Mouse (Mus musculus) CH12.LX (cell line): ENCODE data around the gene Tmc7.

Experiments
- CTCF ChIP-seq, 2 experiments: IDR thresholded peaks in 1 of 2; conservative IDR thresholded peaks in 1 of 2; 2 replicates each; pipeline ENCODE4 v1.5.1; 2011 to 2012; ENCODE audit warnings: low read depth in 2 of 2, low read length in 2 of 2, improper control_type of control experiment in 1 of 2, inconsistent platforms in 1 of 2, mild to moderate bottlenecking in 1 of 2, moderate library complexity in 1 of 2
- ETS1 ChIP-seq: conservative IDR thresholded peaks from 2 replicates; pipeline ENCODE4 v1.6.1; 2012; ENCODE audit warnings: low read depth, mild to moderate bottlenecking, inconsistent platforms, low read length, improper control_type of control experiment, moderate library complexity
- IRF4 ChIP-seq: IDR thresholded peaks from 2 replicates; pipeline ENCODE4 v1.6.1; 2014; ENCODE audit warnings: low read depth, mild to moderate bottlenecking, inconsistent platforms, low read length, improper control_type of control experiment
- POLR2A ChIP-seq: IDR thresholded peaks from 2 replicates; pipeline ENCODE4 v1.6.1; 2011; ENCODE audit warnings: low read depth, mild to moderate bottlenecking, improper control_type of control experiment, low read length
- RAD21 ChIP-seq: IDR thresholded peaks from 2 replicates; pipeline ENCODE4 v1.6.1; 2011; ENCODE audit warnings: low read depth, mild to moderate bottlenecking, low read length, improper control_type of control experiment, moderate library complexity
- ZMIZ1 ChIP-seq: IDR thresholded peaks from 2 replicates; pipeline ENCODE4 v1.6.1; 2012; ENCODE audit warnings: low read depth, mild to moderate bottlenecking, inconsistent platforms, low read length, improper control_type of control experiment

DNA sequence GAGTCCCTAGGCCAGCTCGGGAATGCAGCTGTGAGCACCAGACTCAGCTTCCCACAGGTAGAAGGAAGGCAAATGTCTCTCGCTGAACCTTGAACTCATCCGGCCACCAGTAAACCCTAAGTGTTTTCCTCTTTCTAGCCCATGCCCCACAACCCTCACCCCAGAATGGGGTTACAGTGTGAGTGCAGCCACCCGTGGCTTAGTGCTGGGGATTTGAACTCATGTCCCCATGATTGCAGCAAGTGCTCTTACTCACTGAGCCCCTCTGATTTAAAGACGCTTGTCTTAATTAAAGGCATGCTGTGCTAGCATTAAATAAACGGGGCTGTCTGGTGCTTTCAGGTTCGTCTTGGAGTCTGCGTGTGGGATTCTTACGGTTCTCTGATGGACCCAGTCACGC lies 10.1 kb upstream of the Tmc7 start:
- TF ChIP-seq ZMIZ1 (no peak), RAD21 (no peak), ETS1 (no peak), CTCF (conservative IDR thresholded peaks at IDR 0.05 in 1 of 2, IDR thresholded peaks at IDR 0.05 in 1 of 2; ENCODE audit: low read depth in 2 of 2, low read length in 2 of 2) (no peak), IRF4 (no peak), POLR2A (no peak)
